Mouse (Mus musculus): ENCODE measurements around the gene Aknad1.

- TF ChIP-seq CTCF (IDR thresholded peaks at IDR 0.05; ENCODE audit: control insufficient read depth, insufficient read depth, insufficient replicate concordance, low read depth, low read length) (no peak), POLR2A (IDR thresholded peaks at IDR 0.05; ENCODE audit: control insufficient read depth, low read depth, low read length) (no peak)
Measured at GRCm38 (mm10) chr3:108764976-108765375, 25.5 kb downstream of the Aknad1 start.
